Mouse (Mus musculus) embryonic facial prominence, embryonic 10.5 days (tissue): ENCODE measurements around the gene Anks1b. TPM values are rescaled to one million over a fixed set of nuclear protein-coding genes. Genes with fewer than 3 reads are reported as not detected.

Experiments
- DNase-seq: peaks from one replicate; pipeline ENCODE4 v3.0.0-alpha.2; 2017; ENCODE audit warnings: low spot score
- H3K27ac ChIP-seq: fragments of 300-500 bp; sonication (generic); replicated peaks from 2 replicates; pipeline ENCODE4 v1.5.1; 2016; ENCODE audit warnings: mild to moderate bottlenecking
- H3K27me3 ChIP-seq: fragments of 300-500 bp; sonication (generic); replicated peaks from 2 replicates; pipeline ENCODE4 v1.6.1; 2016; ENCODE audit warnings: low read depth, mild to moderate bottlenecking; ENCODE audit not compliant: poor library complexity, severe bottlenecking
- H3K36me3 ChIP-seq: fragments of 300-500 bp; sonication (generic); replicated peaks from 2 replicates; pipeline ENCODE4 v1.6.1; 2016; ENCODE audit warnings: mild to moderate bottlenecking, moderate library complexity
- H3K4me1 ChIP-seq: fragments of 300-500 bp; sonication (generic); 2 replicates; pipeline ENCODE4 v1.6.1; 2016
- H3K4me3 ChIP-seq: fragments of 300-500 bp; sonication (generic); 2 replicates; pipeline ENCODE4 v1.5.1; 2016; ENCODE audit warnings: mild to moderate bottlenecking, moderate library complexity
- H3K9me3 ChIP-seq: fragments of 300-500 bp; sonication (generic); 2 replicates; pipeline ENCODE4 v1.6.1; 2016; ENCODE audit warnings: mild to moderate bottlenecking
- WGBS: fragments of 180-500 bp; shearing (Covaris S2); methylation state at CpG from one replicate; pipeline ENCODE4 v1.1.7; 2016; 5-methylcytosine and 5-hydroxymethylcytosine counted together
- polyA plus RNA-seq: library from polyadenylated mRNA; unstranded; fragments of >200 nt; fragmentation: Nextera tagmentation; extraction: Ambion mirVana; gene quantifications from 2 replicates; pipeline ENCODE4 v1.2.1, GENCODE M21; 2016

Anks1b gene
- polyA plus RNA-seq: 0.53 and 1.6 TPM in 2 replicates

- peak within 1 kb of the TSS; percentile 61 for H3K27ac ChIP-seq
- WGBS: under 1% methylated on average over 48 of the region's 48 CpGs
Observed at GRCm38 (mm10) chr10:89873146-89873950, at the start of gene Anks1b. Gene Anks1b (plus strand): TSS chr10:89873509.

GRCm38 (mm10) chr10:89823906-89824305 is 49.4 kb upstream of the Anks1b start:
- no peaks in the 10 kb centered on the region for H3K4me1 ChIP-seq
- H3K27me3 ChIP-seq: no peaks in the 10 kb centered on the region
- peaks cover 3% of the 10 kb centered on the region for H3K36me3 ChIP-seq
- no peak for DNase-seq
- no peak overlapping the region for H3K27ac ChIP-seq
- no peak overlapping the region for H3K4me3 ChIP-seq
- no peaks in the 10 kb centered on the region for H3K9me3 ChIP-seq
- WGBS: 58% methylated on average over 2 of the region's 2 CpGs

More at GRCm38 (mm10) chr10:89873146-89873950, at the start of gene Anks1b:
- Histone ChIP-seq H3K27me3 (peaks cover 41% of the 10 kb centered on the region), H3K4me1 (peaks cover 14% of the 10 kb centered on the region), H3K36me3 (no peaks in the 10 kb centered on the region), H3K4me3 (peak within 1 kb of the TSS; percentile 81), H3K9me3 (no peaks in the 10 kb centered on the region)
- no peak for DNase-seq

GRCm38 (mm10) chr10:89826896-89827295 is 46.4 kb upstream of the Anks1b start:
- no peaks in the 10 kb centered on the region for H3K36me3 ChIP-seq
- no peak overlapping the region for H3K27ac ChIP-seq
- no peaks in the 10 kb centered on the region for H3K27me3 ChIP-seq
- H3K4me3 ChIP-seq: no peak overlapping the region
- H3K9me3 ChIP-seq: no peaks in the 10 kb centered on the region
- no peaks in the 10 kb centered on the region for H3K4me1 ChIP-seq
- DNase-seq: no peak
- 74% methylated on average over 3 of the region's 3 CpGs for WGBS

- H3K4me1 ChIP-seq: 0 out of 2 replicates have a peak, but pooled peaks cover 4% of the 10 kb centered on the region
- no peaks in the 10 kb centered on the region for H3K9me3 ChIP-seq
- WGBS: 73% methylated on average over 4 of the region's 4 CpGs
- no peak overlapping the region for H3K4me3 ChIP-seq
- no peaks in the 10 kb centered on the region for H3K27me3 ChIP-seq
- H3K27ac ChIP-seq: no peak overlapping the region
- no peak for DNase-seq
- H3K36me3 ChIP-seq: no peaks in the 10 kb centered on the region
Observed at GRCm38 (mm10) chr10:89832334-89832733, 41.0 kb upstream of the Anks1b start.

GRCm38 (mm10) chr10:89833166-89833565 is 40.1 kb upstream of the Anks1b start:
- no peak overlapping the region for H3K27ac ChIP-seq
- H3K4me3 ChIP-seq: no peak overlapping the region
- no peaks in the 10 kb centered on the region for H3K9me3 ChIP-seq
- H3K27me3 ChIP-seq: no peaks in the 10 kb centered on the region
- no peaks in the 10 kb centered on the region for H3K36me3 ChIP-seq
- WGBS: 90% methylated on average over 10 of the region's 10 CpGs
- H3K4me1 ChIP-seq: 0 out of 2 replicates have a peak, but pooled peaks cover 4% of the 10 kb centered on the region
- no peak for DNase-seq

- WGBS: 51% methylated on average over 3 of the region's 3 CpGs
- no peaks in the 10 kb centered on the region for H3K9me3 ChIP-seq
- no peaks in the 10 kb centered on the region for H3K36me3 ChIP-seq
- 0 out of 2 replicates have a peak, but pooled peaks cover 4% of the 10 kb centered on the region for H3K4me1 ChIP-seq
- no peak overlapping the region for H3K4me3 ChIP-seq
- H3K27me3 ChIP-seq: no peaks in the 10 kb centered on the region
- DNase-seq: no peak
- no peak overlapping the region for H3K27ac ChIP-seq
Observed at GRCm38 (mm10) chr10:89837476-89837875, 35.8 kb upstream of the Anks1b start.

GRCm38 (mm10) chr10:89838834-89839233 is 34.5 kb upstream of the Anks1b start:
- H3K4me3 ChIP-seq: no peak overlapping the region
- no peak for DNase-seq
- H3K36me3 ChIP-seq: no peaks in the 10 kb centered on the region
- whole genome bisulfite sequencing: 78% methylated on average over 3 of the region's 3 CpGs
- no peaks in the 10 kb centered on the region for H3K27me3 ChIP-seq
- H3K27ac ChIP-seq: no peak overlapping the region
- H3K9me3 ChIP-seq: no peaks in the 10 kb centered on the region
- H3K4me1 ChIP-seq: 0 out of 2 replicates have a peak, but pooled peaks cover 4% of the 10 kb centered on the region

- H3K27me3 ChIP-seq: no peaks in the 10 kb centered on the region
- no peak overlapping the region for H3K4me3 ChIP-seq
- 0 out of 2 replicates have a peak, but pooled peaks cover 2% of the 10 kb centered on the region for H3K9me3 ChIP-seq
- H3K27ac ChIP-seq: no peak overlapping the region
- DNase-seq: no peak
- WGBS: 92% methylated on average over 6 of the region's 6 CpGs
- H3K4me1 ChIP-seq: no peaks in the 10 kb centered on the region
- no peaks in the 10 kb centered on the region for H3K36me3 ChIP-seq
Observed at GRCm38 (mm10) chr10:89850951-89851350, 22.4 kb upstream of the Anks1b start.

- Histone ChIP-seq H3K27me3 (no peaks in the 10 kb centered on the region), H3K4me1 (no peaks in the 10 kb centered on the region), H3K27ac (no peak overlapping the region), H3K4me3 (no peak overlapping the region), H3K9me3 (no peaks in the 10 kb centered on the region), H3K36me3 (no peaks in the 10 kb centered on the region)
- 69% methylated on average over 5 of the region's 5 CpGs for WGBS
- no peak for DNase-seq
Observed at GRCm38 (mm10) chr10:89855251-89855875, 17.9 kb upstream of the Anks1b start.

GRCm38 (mm10) chr10:89856286-89856685 is 17.0 kb upstream of the Anks1b start:
- Histone ChIP-seq H3K36me3 (no peaks in the 10 kb centered on the region), H3K27ac (no peak overlapping the region), H3K4me1 (no peaks in the 10 kb centered on the region), H3K4me3 (no peak overlapping the region), H3K9me3 (no peaks in the 10 kb centered on the region), H3K27me3 (no peaks in the 10 kb centered on the region)
- 93% methylated on average over 7 of the region's 7 CpGs for WGBS
- no peak for DNase-seq

- H3K27ac ChIP-seq: no peak overlapping the region
- 89% methylated on average over 4 of the region's 4 CpGs for WGBS
- no peak for DNase-seq
Observed at GRCm38 (mm10) chr10:89868211-89868610, 5.1 kb upstream of the Anks1b start.

GRCm38 (mm10) chr10:89868836-89869235 is 4.5 kb upstream of the Anks1b start:
- Histone ChIP-seq H3K4me1 (peaks cover 9% of the 10 kb centered on the region), H3K36me3 (no peaks in the 10 kb centered on the region), H3K27ac (no peak overlapping the region), H3K27me3 (peaks cover 26% of the 10 kb centered on the region), H3K9me3 (no peaks in the 10 kb centered on the region), H3K4me3 (no peak overlapping the region)
- 79% methylated on average over 3 of the region's 3 CpGs for WGBS
- DNase-seq: no peak

More at GRCm38 (mm10) chr10:89868211-89868610, 5.1 kb upstream of the Anks1b start:
- Histone ChIP-seq H3K27me3 (peaks cover 20% of the 10 kb centered on the region), H3K4me1 (peaks cover 3% of the 10 kb centered on the region; the same call in 1 of the 2 replicates), H3K9me3 (no peaks in the 10 kb centered on the region), H3K4me3 (no peak overlapping the region), H3K36me3 (no peaks in the 10 kb centered on the region)
